Mouse (Mus musculus) MEL (cell line): ENCODE measurements around the gene Proser1.

ENCODE experiments used
- CTCF ChIP-seq, 3 experiments: IDR thresholded peaks in 2 of 3; conservative IDR thresholded peaks in 1 of 3; 2 replicates each; pipeline ENCODE4 v1.5.1; 2011 to 2012; ENCODE audit warnings: low read length in 3 of 3, low read depth in 2 of 3, mild to moderate bottlenecking in 2 of 3, improper control_type of control experiment in 1 of 3, inconsistent platforms in 1 of 3, mixed read lengths in 1 of 3, moderate library complexity in 1 of 3; ENCODE audit not compliant: control insufficient read depth in 1 of 3, insufficient read depth in 1 of 3, poor library complexity in 1 of 3, severe bottlenecking in 1 of 3
- HCFC1 ChIP-seq: IDR thresholded peaks from 2 replicates; pipeline ENCODE4 v1.6.1; 2012; ENCODE audit warnings: low read depth, mild to moderate bottlenecking, inconsistent platforms, low read length, improper control_type of control experiment, moderate library complexity
- MAFK ChIP-seq: IDR thresholded peaks from 2 replicates; pipeline ENCODE4 v1.6.1; 2011; ENCODE audit warnings: low read depth, mild to moderate bottlenecking, low read length, improper control_type of control experiment, borderline replicate concordance
- MAZ ChIP-seq: IDR thresholded peaks from 2 replicates; pipeline ENCODE4 v1.6.1; 2012; ENCODE audit warnings: low read depth, mild to moderate bottlenecking, inconsistent platforms, low read length, improper control_type of control experiment
- MEF2A ChIP-seq: IDR thresholded peaks from 2 replicates; pipeline ENCODE4 v1.6.1; 2014; ENCODE audit warnings: low read depth, mild to moderate bottlenecking, inconsistent platforms, low read length, improper control_type of control experiment; ENCODE audit not compliant: poor library complexity, insufficient replicate concordance, severe bottlenecking; ENCODE audit errors: extremely low read depth
- NELFE ChIP-seq: IDR thresholded peaks from 2 replicates; pipeline ENCODE4 v1.6.1; 2011; ENCODE audit warnings: low read depth, low read length, improper control_type of control experiment
- POLR2A ChIP-seq, 2 experiments: IDR thresholded peaks; 2 replicates each; pipeline ENCODE4 v1.6.1; 2011 to 2012; ENCODE audit warnings: low read length in 2 of 2, mild to moderate bottlenecking in 2 of 2, control low read depth in 1 of 2, improper control_type of control experiment in 1 of 2, low read depth in 1 of 2, moderate library complexity in 1 of 2; ENCODE audit not compliant: control insufficient read depth in 1 of 2, insufficient read depth in 1 of 2, poor library complexity in 1 of 2
- POLR2AphosphoS5 ChIP-seq: IDR thresholded peaks from 2 replicates; pipeline ENCODE4 v1.6.1; 2012; ENCODE audit warnings: low read depth, borderline replicate concordance, mild to moderate bottlenecking, inconsistent platforms, low read length, moderate library complexity, mixed read lengths
- RAD21 ChIP-seq: IDR thresholded peaks from 2 replicates; pipeline ENCODE4 v1.6.1; 2011; ENCODE audit warnings: mild to moderate bottlenecking, low read depth, low read length, improper control_type of control experiment
- TCF12 ChIP-seq: IDR thresholded peaks from 2 replicates; pipeline ENCODE4 v1.6.1; 2014; ENCODE audit warnings: low read depth, mild to moderate bottlenecking, inconsistent platforms, low read length, improper control_type of control experiment, moderate library complexity
- ZNF384 ChIP-seq: IDR thresholded peaks from 2 replicates; pipeline ENCODE4 v1.6.1; 2012; ENCODE audit warnings: low read depth, mild to moderate bottlenecking, inconsistent platforms, low read length, improper control_type of control experiment

- no peak for TF ChIP-seq POLR2A (IDR thresholded peaks at IDR 0.05; ENCODE audit: control insufficient read depth in 1 of 2, insufficient read depth in 1 of 2, low read depth in 1 of 2, low read length in 2 of 2, poor library complexity in 1 of 2)
- TF ChIP-seq RAD21, result no peak
- TF ChIP-seq HCFC1, result no peak
- no peak for TF ChIP-seq MEF2A
- no peak for TF ChIP-seq CTCF (IDR thresholded peaks at IDR 0.05 in 2 of 3, conservative IDR thresholded peaks at IDR 0.05 in 1 of 3; ENCODE audit: control insufficient read depth in 1 of 3, insufficient read depth in 1 of 3, low read depth in 2 of 3, low read length in 3 of 3, poor library complexity in 1 of 3, severe bottlenecking in 1 of 3)
- no peak for TF ChIP-seq TCF12
- TF ChIP-seq NELFE, result no peak
- no peak for TF ChIP-seq MAZ
- TF ChIP-seq POLR2AphosphoS5, result no peak
- no peak for TF ChIP-seq MAFK
- no peak for TF ChIP-seq ZNF384
Measured at GRCm38 (mm10) chr3:53446801-53447200, 16.7 kb upstream of the Proser1 start.
